Comparison of ENCODE assay signal across 1 mouse cellular context in the genomic region with DNA sequence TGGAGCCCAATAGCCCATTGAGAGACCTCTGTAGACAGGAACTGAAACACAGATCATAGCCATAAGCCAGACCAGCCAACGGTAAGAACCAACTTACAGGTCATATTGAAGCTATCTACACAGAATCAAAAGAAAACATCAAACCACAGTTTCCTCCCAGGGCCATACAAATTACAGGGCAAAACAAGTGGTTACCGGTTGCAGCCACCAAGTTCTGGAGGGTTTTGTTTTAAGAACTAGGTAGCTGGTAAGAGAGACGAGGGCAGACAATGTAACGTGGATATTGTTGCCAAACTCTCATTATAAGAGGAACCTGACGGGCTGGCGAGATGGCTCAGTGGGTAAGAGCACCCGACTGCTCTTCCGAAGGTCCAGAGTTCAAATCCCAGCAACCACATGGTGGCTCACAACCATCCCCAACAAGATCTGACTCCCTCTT.
A peak's percentile ranks its signal among the peaks of the same experiment; 100 is the strongest.
TF ChIP-seq lines count a peak whose summit lies in the region.

No protein-coding gene starts in this region.

TF ChIP-seq in MEL, 35 proteins besides CTCF, POLR2A, EP300 and RAD21 (continued from another document):
- no peak for TF ChIP-seq SMC3 (IDR thresholded peaks at IDR 0.05; ENCODE audit: low read depth, low read length)
- TF ChIP-seq MYC (IDR thresholded peaks at IDR 0.05; ENCODE audit: low read depth, low read length), result no peak
- TF ChIP-seq BHLHE40 (IDR thresholded peaks at IDR 0.05; ENCODE audit: borderline replicate concordance, low read depth, low read length), result no peak
- TF ChIP-seq ELF1 (IDR thresholded peaks at IDR 0.05; ENCODE audit: low read depth, low read length), result peak; percentile 29; the same call in 1 of the 2 replicates
- TF ChIP-seq POLR2AphosphoS5 (IDR thresholded peaks at IDR 0.05; ENCODE audit: borderline replicate concordance, low read depth, low read length), result no peak
- no peak for TF ChIP-seq JUND (IDR thresholded peaks at IDR 0.05; ENCODE audit: low read depth, low read length)
- no peak for TF ChIP-seq E2F4 (IDR thresholded peaks at IDR 0.05; ENCODE audit: borderline replicate concordance, low read depth, low read length)
- TF ChIP-seq MEF2A (IDR thresholded peaks at IDR 0.05; ENCODE audit: extremely low read depth, insufficient replicate concordance, low read depth, low read length, poor library complexity, severe bottlenecking), result no peak
- TF ChIP-seq NELFE (IDR thresholded peaks at IDR 0.05; ENCODE audit: low read depth, low read length), result no peak
- no peak for TF ChIP-seq RCOR1 (IDR thresholded peaks at IDR 0.05; ENCODE audit: low read depth, low read length)
